Mouse (Mus musculus) T-helper 2 cell (primary cell): ENCODE data around the gene Arfgef2.

Source experiments
- in situ Hi-C: fragments of 300-600 bp; cut with MboI, MseI; formaldehyde crosslinking; loops from one replicate; pipeline ENCODE4 v1.15.1; 2025; ENCODE audit warnings: high pct_unique_total_duplicates

The Arfgef2 gene

DNA sequence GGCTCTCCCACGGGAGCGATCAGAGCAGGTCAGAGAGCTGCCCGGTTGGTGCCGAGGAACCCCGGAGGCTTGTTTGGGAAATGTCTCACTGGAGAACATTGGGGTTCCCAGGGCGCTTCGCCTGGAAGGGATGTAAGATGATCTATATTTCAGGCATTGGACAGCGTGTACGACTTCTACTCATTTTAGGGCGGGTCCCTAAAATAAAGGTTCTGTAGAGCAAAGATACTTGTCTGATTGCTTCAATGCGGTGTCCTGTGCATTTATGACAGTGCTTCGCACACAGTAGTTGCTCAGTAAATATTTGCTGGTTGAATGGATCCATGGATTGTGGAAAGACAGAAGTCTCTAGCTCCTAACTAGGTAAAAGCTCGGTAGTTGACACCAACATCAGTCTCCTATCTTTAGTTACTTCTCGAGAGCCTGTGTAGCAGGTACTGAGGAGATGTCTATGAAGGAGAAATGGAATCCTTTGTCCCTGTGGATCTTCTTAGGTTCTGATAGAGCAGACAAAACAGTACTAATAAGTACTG is 851 bp downstream of the Arfgef2 start:
- in situ Hi-C loops = no loop called here

DNA sequence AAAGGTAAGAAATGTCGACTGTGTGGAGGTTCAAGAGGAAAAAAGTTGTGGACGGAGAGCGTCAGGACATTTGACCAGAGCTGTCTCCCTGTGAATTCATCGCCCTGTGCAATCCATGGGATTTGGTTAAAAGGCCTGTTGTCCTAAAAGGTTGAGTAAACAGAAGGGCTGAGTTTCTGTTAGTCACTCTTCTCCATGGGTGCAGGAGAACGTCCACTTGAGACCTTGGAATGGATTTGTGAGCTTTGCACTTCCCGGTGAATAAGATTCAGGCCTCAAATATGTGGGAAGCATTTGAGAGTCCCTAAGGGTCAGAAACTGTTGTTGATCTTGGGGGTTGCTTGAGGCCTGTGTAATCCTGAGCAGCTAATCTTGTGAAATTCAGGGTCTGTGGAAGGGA is 1.4 kb downstream of the Arfgef2 start:
- in situ Hi-C loops = no loop called here

DNA sequence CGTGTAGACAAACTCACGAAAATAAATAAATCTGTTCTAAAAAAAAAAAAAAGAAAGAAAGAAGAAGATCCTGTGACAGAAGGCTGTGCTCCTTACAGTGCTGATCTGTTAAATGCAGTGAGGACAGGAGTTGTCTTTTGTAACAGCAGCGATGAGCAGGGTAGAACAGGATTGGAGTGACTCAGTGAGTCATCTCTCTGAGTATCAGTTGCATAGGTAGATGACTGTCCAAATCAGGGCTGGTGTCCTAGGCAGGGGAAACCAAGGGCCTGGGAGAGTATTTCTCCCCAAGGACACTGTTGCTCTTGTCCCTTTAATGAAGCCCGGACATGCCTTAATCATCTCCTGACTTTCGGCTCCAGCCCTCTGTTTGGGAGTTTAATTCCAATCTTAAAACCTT is 4.1 kb downstream of the Arfgef2 start:
- in situ Hi-C loops = no loop called here

DNA sequence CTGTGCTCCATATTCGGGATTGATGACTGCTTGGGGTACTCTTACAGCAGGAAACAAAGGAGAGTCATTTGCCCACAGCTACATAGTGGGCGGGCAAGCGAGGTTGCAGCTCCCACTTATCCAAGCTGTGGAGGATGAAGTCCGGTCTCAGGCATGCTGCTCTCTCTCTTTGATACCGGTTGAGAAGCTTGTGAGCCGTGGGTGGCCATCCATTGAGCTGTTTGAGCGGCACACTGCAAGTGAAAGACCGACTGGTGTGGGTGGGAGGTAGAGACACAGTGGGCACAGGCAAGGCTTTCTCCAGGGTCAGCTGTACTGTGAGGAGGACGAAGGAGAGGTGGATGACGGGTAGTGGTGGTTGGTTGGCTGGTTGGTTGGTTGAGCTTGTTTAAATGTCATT is 5.4 kb downstream of the Arfgef2 start:
- in situ Hi-C loops = no loop called here

DNA sequence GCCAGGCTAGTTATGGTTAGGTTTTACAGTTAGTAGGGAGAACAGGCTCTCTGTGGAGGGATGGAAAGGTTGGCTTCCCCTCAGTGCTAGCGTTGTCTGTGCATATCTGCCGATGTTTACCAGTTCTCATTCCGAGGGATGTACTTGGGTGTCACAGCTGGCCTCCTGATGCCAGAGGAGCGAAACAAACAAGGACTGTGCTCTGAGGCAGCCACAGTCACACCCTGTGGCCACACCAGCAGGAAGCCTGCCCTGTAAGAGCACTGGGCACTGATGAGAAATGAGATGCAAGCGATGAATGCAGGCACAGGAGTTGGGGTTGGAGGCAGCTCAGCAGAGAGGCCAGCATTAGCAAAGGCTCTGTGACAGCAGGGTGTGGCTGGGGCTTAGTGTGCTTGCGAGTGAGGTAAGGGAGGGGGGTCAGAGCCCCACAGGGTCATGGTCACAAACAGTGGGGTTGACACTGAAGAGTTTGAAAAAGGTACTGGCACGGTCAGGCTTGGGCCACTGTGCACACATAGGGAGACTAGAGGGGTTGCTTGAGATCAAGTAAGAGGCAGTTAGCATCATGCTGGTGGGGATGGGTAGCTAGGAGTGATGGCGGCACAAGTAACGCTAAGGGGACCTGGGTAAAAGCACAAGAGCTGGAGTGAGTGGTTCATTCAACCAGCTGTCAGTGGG is 13.2 kb downstream of the Arfgef2 start:
- in situ Hi-C loops = no loop called here

DNA sequence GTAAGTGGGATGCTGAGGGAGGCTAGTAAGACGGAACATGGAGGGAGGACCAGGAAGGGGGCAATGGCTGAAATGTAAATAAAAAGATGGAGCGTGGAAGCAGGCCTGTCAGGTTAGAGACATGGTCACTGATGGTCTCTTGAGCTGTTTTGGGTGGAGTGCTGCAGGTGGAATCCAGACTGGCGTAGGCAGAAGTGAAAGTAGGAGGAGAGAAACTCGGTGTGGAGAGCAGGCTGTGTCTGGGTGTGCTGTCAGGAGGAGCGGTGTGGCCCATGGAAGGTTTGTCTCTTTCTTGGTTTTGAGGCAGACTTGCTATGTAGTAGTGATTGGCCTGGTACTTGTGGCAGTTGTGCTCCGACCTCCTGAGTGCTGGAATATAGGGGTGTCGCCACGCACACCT is 14.5 kb downstream of the Arfgef2 start:
- in situ Hi-C loops = loop anchor here (10.0 kb wide), 1 partner anchor 1385 kb away; no protein-coding TSS in a partner anchor

DNA sequence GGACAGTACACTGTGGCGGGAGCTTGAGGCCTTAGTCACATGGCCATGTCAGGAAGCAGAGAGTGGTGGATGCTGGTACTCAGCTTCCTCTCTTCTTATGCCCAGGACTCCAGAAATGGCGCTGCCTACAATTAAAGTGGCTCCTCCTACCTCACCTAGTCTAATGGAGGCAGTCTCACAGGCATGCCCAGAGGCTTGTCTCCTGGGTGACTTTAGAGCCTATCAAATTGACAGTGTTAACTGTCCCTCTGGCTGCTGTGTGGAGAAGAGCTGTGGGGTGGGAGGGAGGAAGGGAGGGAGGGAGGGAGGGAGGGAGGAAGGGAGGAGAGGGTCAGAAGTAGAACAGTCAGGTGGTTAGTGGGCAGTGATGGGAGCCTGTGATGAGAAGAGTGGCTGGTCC is 15.5 kb downstream of the Arfgef2 start:
- in situ Hi-C loops = loop anchor here (10.0 kb wide), 1 partner anchor 1386 kb away; no protein-coding TSS in a partner anchor

DNA sequence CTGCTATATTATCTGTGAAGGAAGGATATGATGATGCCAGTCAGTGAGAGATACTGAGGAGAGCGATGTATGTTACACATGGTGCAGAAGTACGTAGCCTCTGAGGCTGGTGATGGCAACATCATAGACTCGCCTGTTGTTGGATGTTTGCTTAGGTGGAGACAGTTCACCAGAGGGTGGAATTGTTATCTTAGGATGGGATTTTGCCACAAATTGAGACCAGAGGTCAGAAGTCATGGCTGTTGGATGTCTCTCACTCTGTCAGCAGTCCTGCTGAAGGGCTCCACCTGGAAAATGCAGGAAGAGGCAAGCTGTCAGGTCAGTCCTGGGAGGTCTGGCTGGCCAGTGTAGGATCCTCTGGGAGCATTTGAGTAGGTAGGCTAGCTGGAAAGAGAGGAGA is 16.0 kb downstream of the Arfgef2 start:
- in situ Hi-C loops = loop anchor here (10.0 kb wide), 1 partner anchor 1387 kb away; no protein-coding TSS in a partner anchor

DNA sequence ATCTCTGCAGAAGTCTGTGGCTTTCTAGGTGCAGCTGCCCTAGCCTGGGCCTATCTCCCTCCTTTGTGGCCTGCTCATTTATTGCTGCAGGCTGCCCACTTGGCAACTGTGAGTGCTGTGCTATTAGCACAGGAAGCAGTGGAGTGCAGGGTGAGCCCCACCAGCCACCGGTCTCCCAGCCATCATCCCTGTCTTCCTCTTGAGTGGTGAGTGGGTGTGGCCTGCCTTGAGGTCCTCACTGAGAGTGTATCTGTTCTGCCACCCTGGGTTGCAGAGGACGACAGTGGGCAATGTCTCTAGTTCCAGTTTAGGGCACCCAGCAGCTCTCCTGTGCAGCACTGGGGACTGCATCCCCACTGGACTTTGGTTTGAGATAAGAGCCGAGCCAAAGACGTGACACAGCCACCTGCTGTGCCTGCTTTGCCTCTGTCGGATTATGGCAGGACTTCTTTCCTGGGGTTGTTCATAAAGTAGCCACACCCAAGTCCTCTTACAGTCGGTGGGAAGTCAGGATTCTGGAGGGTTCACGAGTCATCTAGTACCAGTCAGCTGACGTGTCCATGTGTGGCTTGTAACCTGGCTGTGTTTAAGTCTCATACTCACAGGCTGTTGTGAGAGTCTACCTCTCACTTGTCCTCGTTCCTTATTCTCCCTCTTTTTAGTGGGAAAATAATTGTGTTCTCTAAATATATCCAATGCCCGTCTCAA is 16.9 kb downstream of the Arfgef2 start:
- in situ Hi-C loops = loop anchor here (10.0 kb wide), 1 partner anchor 1387 kb away; no protein-coding TSS in a partner anchor

DNA sequence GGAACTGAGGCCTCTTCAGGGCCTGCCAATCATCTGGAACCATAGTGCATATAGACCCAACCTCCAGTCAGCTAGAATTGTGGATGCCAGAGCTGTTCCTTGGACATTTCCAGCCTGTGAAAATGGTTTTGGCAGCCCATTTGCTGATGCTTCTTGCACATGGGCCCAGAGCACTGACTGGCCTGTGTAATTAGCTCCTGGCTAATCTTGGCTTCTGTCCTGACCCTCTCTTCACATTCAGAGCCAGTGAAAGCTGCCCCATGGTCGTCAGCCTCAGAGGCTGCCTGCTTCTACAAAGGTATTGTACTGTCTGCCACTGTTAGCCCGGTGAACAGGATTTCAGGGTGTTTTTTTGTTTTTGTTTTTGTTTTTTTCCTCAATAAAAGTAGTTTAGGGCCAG is 17.5 kb downstream of the Arfgef2 start:
- in situ Hi-C loops = loop anchor here (10.0 kb wide), 1 partner anchor 1388 kb away; no protein-coding TSS in a partner anchor

DNA sequence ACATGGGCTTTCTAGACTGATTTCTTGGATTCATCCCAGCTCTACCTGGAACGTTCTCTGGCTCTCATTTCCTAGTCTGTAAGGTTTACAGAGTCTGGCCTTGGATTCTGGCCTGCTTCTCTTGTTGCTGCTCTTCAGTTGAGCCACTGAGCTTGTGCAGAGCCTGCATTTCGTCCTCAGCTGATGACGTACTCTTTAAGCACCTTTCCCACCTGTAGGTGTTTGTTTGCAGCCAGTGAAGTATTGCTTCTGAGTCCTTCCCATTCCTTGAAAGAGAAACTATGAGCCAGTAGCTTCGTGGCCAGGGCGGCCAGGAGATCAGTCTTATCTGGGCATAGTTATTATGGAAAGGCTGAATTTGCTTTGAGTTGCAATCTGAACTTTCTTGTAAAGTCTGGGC is 19.0 kb downstream of the Arfgef2 start:
- in situ Hi-C loops = loop anchor here (10.0 kb wide), 1 partner anchor 1390 kb away; no protein-coding TSS in a partner anchor

DNA sequence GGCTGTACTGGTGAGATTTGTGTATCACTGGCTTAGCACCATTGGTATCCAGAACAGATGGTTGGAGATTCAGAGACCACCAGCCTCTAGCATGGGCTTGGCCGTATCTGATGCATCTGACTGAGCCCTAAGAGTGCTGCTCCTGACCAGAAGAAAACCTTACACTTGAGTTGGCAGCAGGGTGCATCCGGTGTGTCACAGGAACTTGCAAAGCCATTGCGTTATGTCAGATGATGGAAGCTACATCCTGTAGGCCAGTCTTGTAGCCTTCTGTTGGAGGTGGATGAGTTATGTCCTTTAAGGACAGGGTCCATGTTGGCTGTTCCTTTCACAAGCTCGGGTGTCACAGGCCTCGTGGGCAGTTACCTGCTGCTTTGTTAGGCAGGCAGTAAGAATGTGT is 19.6 kb downstream of the Arfgef2 start:
- in situ Hi-C loops = loop anchor here (10.0 kb wide), 1 partner anchor 1390 kb away; no protein-coding TSS in a partner anchor

DNA sequence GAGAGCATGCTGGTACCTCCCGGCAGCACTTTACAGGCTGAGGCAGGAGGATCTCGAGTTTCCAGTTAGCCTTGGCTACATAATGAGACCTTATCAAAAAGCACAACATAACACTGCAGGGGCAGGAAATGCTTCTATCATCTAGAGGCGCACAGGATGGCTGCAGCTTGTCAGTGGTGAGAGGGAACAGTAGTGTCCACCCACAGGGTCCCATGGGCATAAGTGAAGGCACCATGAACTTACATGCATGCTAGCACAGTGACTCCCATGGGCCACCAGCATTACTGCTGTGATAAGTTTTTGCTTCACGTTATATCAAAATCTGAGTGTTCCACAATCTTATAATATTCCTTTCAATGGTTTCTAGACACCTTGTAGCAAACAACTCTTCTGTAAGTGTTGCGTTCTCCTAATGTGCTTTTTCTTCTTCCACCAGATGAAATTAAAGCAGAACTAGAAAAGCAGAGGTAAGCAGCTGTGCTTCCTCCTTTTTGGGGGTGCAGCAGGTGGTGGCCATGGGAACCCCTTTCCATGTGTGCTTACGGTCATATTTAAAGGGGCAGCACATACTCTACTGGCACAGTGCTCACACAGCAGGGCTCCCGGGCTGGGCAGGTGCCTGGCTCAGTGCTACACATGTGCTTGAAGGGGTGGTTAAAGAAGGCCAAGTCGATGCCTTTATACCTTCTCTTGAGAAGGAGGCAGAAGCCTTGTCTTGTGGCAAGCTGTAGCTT is 21.3 kb downstream of the Arfgef2 start:
- in situ Hi-C loops = loop anchor here (10.0 kb wide), 1 partner anchor 1392 kb away; no protein-coding TSS in a partner anchor

DNA sequence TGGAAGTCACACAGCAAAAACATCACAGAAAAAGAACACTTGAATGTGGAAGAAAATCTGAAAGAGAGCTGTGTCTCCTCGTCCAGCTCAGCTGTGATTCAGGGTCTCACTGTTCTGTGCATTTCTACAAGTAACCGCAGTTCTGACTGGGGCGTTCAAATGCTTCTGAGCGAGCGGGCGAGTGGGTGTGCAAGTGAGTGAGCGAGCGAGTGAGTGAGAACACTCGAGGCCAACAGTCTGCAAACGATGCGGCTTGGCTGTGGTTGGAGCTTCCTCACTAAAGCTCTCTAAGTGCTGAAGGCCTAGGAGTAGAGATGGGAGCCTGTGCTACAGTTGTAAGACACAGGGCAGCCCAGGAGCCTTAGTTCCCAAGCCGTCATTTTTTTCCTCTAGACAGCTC is 22.9 kb downstream of the Arfgef2 start:
- in situ Hi-C loops = loop anchor here (10.0 kb wide), 1 partner anchor 1394 kb away; no protein-coding TSS in a partner anchor

DNA sequence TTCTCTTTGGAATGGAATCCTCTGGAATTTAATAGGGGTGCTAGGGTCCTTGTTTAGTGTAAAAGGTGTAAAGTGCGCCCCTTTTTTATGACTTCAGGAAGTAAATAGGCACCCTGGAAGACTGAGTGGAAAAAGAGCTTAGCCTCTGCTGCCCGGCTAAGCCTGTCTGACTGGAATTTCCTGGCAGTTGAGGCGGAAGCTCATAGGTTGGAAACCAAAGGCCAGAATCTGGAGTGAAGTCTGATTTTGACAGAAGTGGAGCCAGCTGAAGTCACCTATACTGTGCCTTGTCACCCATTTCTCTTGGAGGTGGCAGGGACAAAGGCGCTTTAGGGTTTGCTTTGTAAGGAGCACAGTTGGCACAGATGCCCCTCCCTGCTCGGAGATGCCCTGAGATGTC is 25.0 kb downstream of the Arfgef2 start:
- in situ Hi-C loops = loop anchor here (10.0 kb wide), 1 partner anchor 1246 kb away; no protein-coding TSS in a partner anchor

DNA sequence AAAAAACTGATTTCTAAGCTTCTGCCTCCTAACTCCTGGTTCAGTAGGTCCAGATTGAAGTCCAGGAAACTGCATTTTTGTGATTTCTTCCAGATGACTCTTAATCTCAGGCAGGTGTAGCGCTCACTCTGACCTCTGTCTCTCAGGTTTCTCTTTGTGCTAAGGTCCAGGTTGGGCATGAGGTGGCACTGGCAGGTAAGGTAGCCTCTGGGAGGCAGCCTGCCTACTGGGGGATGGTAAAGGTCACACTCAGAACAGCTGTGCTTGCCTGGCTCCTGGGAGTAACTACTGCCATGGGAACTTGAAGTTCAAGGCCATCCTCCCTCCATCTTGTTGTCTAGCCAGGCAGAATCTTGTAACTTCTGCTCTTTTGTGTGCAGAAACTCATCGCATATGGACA is 28.7 kb downstream of the Arfgef2 start:
- in situ Hi-C loops = loop anchor here (10.0 kb wide), 1 partner anchor 1249 kb away; no protein-coding TSS in a partner anchor

DNA sequence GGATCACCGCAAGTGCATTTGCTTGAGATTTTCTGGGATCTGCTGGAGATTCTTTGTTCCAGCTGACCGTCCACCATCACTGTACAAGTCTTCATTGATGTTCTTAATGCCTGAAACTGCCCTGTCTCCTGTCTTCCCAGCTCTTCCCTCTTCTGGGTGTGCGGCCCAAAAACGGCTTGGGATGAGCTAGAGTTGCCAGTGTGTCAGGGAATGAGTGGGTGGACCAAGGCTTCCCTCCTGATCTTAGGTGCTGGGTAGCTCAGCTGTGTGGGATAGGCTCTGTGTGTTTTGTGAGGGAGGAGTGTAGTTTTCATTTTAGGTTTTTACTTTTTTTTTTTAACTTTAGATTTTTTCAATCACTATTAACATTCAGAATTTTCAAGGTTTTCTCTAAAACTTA is 29.4 kb downstream of the Arfgef2 start:
- in situ Hi-C loops = loop anchor here (10.0 kb wide), 1 partner anchor 1250 kb away; no protein-coding TSS in a partner anchor

DNA sequence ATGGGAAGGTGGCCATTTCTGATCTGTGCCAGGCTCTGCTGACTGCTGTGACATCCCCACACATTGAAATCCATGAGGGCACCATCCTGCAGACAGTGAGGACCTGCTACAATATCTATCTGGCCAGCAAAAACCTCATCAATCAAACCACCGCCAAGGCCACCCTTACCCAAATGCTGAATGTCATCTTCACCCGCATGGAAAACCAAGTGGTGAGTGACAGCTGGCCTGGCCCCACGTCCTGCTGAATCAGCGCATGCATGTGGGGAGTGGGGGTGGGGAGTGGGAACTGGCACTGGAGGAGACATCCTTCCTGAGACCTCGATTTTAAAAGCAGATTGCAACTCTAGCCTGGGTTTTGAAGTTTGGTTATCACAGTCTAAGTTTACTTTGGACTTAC is 30.2 kb downstream of the Arfgef2 start:
- in situ Hi-C loops = loop anchor here (10.0 kb wide), 1 partner anchor 1251 kb away; no protein-coding TSS in a partner anchor

DNA sequence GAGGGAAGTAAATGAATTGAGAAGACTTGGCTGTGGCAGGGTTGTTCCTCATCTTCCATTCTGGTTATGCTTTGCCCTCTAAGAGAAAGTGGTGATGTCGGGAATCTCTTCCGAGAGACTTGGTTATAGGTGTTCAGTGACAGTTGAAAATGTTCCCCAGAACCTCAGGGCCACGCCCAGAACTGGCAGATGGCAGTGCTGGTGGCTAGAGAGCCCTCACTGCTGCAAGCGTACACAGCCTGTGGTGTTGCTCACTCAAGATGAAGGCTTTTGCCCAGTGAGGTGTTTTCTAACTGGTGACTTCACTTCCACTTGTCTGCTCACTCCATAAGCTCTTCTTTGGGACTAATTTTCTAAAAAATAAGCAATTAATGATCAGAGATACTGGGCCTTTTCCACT is 36.4 kb downstream of the Arfgef2 start:
- in situ Hi-C loops = loop anchor here (10.0 kb wide), 1 partner anchor 553 kb away; no protein-coding TSS in a partner anchor

DNA sequence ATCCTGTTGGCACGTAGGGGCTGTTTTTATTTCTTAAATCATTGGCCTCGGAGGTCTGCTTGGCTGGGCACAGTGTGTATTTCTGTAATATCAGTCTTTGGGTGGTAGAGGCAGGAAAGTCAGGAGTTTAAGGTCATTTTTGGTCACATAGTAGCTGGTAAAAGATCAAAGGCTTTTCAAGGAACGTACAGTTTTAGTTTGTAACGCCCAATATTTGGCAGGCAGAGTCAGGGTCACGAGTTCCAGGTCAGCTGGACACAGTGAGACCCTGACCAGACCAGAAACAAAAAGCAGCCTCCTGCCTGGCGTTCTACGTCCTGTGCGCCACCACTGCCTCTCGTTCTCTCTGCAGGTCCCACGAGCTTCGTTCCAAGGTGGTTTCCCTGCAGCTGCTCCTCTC is 45.3 kb downstream of the Arfgef2 start:
- in situ Hi-C loops = no loop called here

DNA sequence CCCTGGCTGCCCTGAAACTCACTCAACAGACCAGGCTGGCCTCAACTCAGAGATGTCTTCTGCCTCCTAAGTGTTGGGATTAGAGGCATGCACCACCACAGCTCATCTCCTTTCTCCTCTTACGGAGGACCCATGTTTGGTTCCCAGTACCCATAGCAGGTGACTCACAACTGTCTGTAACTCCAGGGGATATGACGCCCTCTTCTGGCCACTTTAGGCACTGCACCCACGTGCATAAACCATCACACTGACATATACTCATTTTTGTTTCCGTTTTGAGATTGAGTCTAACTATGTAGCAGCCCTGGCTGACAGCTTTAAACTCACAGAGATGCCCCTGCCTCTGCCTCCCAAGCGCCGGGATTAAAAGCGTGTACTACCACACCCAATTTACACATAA is 46.9 kb downstream of the Arfgef2 start:
- in situ Hi-C loops = no loop called here
